Mouse (Mus musculus): ENCODE results near the gene Twnk. TPM values are rescaled to one million over a fixed set of nuclear protein-coding genes. Genes with fewer than 3 reads are reported as not detected.
A peak's percentile ranks its signal among the peaks of the same experiment; 100 is the strongest.

Gene Twnk
- polyA plus RNA-seq, 1 experiment from 2014 or later: 10.4 TPM

DNA sequence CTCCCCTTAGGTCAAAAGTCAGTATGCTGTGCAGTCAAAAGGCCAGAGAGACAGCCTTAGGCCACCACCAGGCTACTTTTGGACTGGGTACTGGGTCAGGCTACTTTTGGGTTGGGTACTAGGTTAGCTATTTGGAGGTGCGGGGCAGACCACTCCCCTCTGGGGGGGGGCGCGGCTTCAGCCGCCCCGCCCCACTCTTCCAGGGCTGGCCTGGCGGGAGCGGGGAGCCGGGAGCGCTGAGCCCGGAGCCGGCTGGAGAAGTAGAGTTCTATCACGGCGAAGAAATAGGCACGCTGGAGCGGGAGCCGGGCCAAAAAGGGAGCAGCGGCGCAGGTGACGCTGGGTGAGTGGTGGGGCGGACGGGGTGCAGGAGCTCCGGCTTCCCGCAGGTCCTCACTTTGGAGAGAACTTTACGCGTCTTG lies 9.5 kb downstream of the Twnk start:
- Histone ChIP-seq H3K4me1 (replicated peaks) (peaks cover 62% of the 10 kb centered on the region), H3K36me3 (replicated peaks) (peaks cover 26% of the 10 kb centered on the region), H3K27me3 (peaks cover 33% of the 10 kb centered on the region), H3K9ac (peak overlapping the region; percentile 57), H3K9me3 (replicated peaks) (no peaks in the 10 kb centered on the region), H3K4me3 (replicated peaks) (peak overlapping the region; percentile 63), H3K4me2 (peak overlapping the region; percentile 94), H3K27ac (replicated peaks) (peak overlapping the region; percentile 70)
- WGBS (ENCODE audit: insufficient replicate concordance): under 1% methylated on average over 25 of the region's 25 CpGs
- peak; percentile 32 for ATAC-seq (ENCODE audit: insufficient read depth)

- H3K9me3 ChIP-seq (replicated peaks): no peaks in the 10 kb centered on the region
- peaks cover 18% of the 10 kb centered on the region for H3K36me3 ChIP-seq (replicated peaks)
- H3K4me3 ChIP-seq (replicated peaks): peak overlapping the region; percentile 63
- peaks cover 33% of the 10 kb centered on the region for H3K27me3 ChIP-seq
- WGBS (ENCODE audit: insufficient replicate concordance): under 1% methylated on average over 34 of the region's 34 CpGs
- H3K4me1 ChIP-seq (replicated peaks): peaks cover 62% of the 10 kb centered on the region
- peak overlapping the region; percentile 70 for H3K27ac ChIP-seq (replicated peaks)
- H3K9ac ChIP-seq: peak overlapping the region; percentile 57
- peak overlapping the region; percentile 94 for H3K4me2 ChIP-seq
- ATAC-seq (ENCODE audit: insufficient read depth): peak; percentile 16; the same call in 1 of the 2 replicates
Measured at GRCm38 (mm10) chr19:45015518-45016281, 10.2 kb downstream of the Twnk start.

DNA sequence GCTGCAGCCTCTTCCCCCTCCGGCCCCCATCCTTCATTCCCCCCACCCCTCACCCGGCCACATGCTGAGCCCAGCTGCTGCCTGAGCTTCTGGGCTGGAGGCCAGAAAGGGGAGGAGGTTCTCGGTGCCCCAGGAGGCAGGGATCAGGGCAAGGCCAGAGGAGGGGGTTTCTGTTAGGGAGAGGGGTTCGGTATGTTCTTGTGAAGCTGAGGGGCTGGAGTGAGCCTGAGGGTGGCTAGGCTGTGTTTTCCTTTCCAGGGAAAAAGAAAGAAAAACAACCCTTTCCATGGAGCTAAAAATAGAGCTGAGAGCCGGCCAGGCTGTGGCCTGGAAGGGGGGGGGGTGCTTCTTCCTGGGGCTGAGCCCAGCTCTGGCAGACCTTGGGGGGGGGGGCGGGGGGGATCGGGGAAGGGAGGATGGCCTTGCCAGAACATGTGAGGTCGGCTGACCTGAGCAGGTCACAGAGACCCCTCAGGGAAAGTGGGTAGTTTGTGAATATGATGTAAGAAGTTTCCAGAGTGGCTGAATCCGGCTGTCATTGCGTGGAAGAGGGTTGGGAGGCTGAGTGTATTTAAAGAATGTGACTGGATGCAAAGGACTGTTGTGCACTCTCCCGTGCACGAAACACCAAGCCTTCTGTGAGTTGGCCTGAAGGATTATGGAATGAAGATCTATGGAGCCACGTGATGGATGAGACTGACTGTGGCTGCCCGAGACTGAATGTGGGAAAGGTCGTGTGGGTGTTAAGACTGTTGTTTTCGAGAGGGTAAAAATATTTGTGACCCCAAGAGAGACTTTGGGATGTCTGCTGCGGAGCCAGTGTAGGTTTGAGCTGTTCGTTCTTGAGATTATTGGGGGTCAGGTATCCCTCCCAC lies 11.1 kb downstream of the Twnk start:
- ATAC-seq (ENCODE audit: insufficient read depth): no peak
- Histone ChIP-seq H3K4me3 (replicated peaks) (peak overlapping the region; percentile 63), H3K4me1 (replicated peaks) (peaks cover 62% of the 10 kb centered on the region), H3K4me2 (peak overlapping the region; percentile 94), H3K9me3 (replicated peaks) (no peaks in the 10 kb centered on the region), H3K27ac (replicated peaks) (peak overlapping the region; percentile 70), H3K36me3 (replicated peaks) (peaks cover 10% of the 10 kb centered on the region), H3K27me3 (peaks cover 33% of the 10 kb centered on the region), H3K9ac (peak overlapping the region; percentile 57; the same call in 1 of the 2 replicates)
- under 1% methylated on average over 18 of the region's 18 CpGs for WGBS (ENCODE audit: insufficient replicate concordance)

DNA sequence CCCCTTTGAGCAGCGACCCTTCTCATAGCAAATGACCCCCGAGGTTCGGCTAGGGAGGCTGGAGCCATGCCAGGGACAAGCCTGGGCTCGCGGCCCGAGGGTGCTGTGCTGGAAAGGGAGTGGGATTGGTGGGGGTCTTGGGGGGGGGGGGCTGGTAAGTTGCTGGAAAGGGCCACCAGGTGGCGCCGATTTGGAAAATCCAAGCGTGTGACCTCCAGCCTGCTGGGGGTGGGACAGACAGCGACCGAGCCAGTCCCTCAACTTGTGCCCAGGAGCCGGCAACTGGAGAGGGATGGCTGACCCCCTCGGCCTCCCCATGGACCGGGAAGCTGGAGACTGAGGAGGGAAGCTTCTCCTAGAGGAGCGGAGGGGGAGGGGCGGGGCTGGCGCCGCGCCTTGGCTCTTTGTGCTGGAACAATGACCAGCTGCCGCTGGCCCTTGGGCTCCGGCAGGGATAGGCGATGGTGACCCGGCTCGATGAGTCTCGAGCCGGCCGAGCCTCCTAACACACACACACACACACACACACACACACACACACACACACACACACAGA lies 11.8 kb downstream of the Twnk start:
- peak; percentile 16; the same call in 1 of the 2 replicates for ATAC-seq (ENCODE audit: insufficient read depth)
- peak overlapping the region; percentile 57; the same call in 1 of the 2 replicates for H3K9ac ChIP-seq
- WGBS (ENCODE audit: insufficient replicate concordance): 0% methylated on average over 27 of the region's 27 CpGs
- H3K27me3 ChIP-seq: peaks cover 33% of the 10 kb centered on the region
- peak overlapping the region; percentile 70 for H3K27ac ChIP-seq (replicated peaks)
- peak overlapping the region; percentile 94 for H3K4me2 ChIP-seq
- peaks cover 62% of the 10 kb centered on the region for H3K4me1 ChIP-seq (replicated peaks)
- no peaks in the 10 kb centered on the region for H3K9me3 ChIP-seq (replicated peaks)
- H3K4me3 ChIP-seq (replicated peaks): peak overlapping the region; percentile 63
- H3K36me3 ChIP-seq (replicated peaks): peaks cover 2% of the 10 kb centered on the region; the same call in 1 of the 2 replicates

DNA sequence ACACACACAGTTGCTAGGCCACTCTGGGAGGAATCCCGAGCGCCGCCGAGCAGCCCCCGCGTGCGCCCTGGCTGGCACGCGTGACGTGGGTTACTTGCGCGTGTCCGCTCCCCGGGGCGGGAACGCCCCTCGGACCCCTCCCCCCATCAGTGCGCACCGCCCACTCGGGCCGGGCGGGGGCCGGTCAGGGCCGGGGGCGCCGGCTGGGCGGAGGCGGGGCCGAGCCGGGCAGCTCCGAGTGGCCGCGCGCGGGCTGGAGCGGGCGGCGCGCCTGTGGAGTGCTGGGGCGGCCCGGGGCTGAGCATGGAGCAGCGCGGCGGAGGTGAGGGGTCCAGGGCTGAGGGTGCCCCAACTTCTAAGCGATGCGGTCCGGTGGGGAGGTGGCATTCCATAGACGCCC lies 12.4 kb downstream of the Twnk start:
- under 1% methylated on average over 48 of the region's 48 CpGs for WGBS (ENCODE audit: insufficient replicate concordance)

GRCm38 (mm10) chr19:45018351-45018831 lies 12.9 kb downstream of the Twnk start:
- Histone ChIP-seq H3K36me3 (replicated peaks) (no peaks in the 10 kb centered on the region), H3K9ac (peak overlapping the region; percentile 47), H3K4me1 (replicated peaks) (peaks cover 62% of the 10 kb centered on the region), H3K9me3 (replicated peaks) (no peaks in the 10 kb centered on the region), H3K27ac (replicated peaks) (peak overlapping the region; percentile 70), H3K4me3 (replicated peaks) (peak overlapping the region; percentile 63), H3K27me3 (peaks cover 33% of the 10 kb centered on the region), H3K4me2 (peak overlapping the region; percentile 94)
- 8% methylated on average over 13 of the region's 13 CpGs for WGBS (ENCODE audit: insufficient replicate concordance)
- ATAC-seq (ENCODE audit: insufficient read depth): no peak

More for the DNA sequence above, 12.4 kb downstream of the Twnk start:
- H3K9ac ChIP-seq: peak overlapping the region; percentile 47
- H3K4me3 ChIP-seq (replicated peaks): peak overlapping the region; percentile 63
- H3K27me3 ChIP-seq: peaks cover 33% of the 10 kb centered on the region
- peak overlapping the region; percentile 94 for H3K4me2 ChIP-seq
- peaks cover 62% of the 10 kb centered on the region for H3K4me1 ChIP-seq (replicated peaks)
- H3K27ac ChIP-seq (replicated peaks): peak overlapping the region; percentile 70
- ATAC-seq (ENCODE audit: insufficient read depth): peak; percentile 52
- H3K36me3 ChIP-seq (replicated peaks): no peaks in the 10 kb centered on the region
- no peaks in the 10 kb centered on the region for H3K9me3 ChIP-seq (replicated peaks)

- Histone ChIP-seq H3K36me3 (replicated peaks) (peaks cover 3% of the 10 kb centered on the region; the same call in 1 of the 2 replicates), H3K4me2 (no peak overlapping the region), H3K9ac (no peak overlapping the region), H3K27ac (replicated peaks) (no peak overlapping the region), H3K4me3 (replicated peaks) (no peak overlapping the region), H3K9me3 (replicated peaks) (no peaks in the 10 kb centered on the region), H3K27me3 (peaks cover 31% of the 10 kb centered on the region), H3K4me1 (replicated peaks) (peaks cover 45% of the 10 kb centered on the region)
- no peak for ATAC-seq (ENCODE audit: insufficient read depth)
- 60% methylated on average over 6 of the region's 6 CpGs for WGBS (ENCODE audit: insufficient replicate concordance)
Measured at GRCm38 (mm10) chr19:45020348-45020747, 14.9 kb downstream of the Twnk start.

DNA sequence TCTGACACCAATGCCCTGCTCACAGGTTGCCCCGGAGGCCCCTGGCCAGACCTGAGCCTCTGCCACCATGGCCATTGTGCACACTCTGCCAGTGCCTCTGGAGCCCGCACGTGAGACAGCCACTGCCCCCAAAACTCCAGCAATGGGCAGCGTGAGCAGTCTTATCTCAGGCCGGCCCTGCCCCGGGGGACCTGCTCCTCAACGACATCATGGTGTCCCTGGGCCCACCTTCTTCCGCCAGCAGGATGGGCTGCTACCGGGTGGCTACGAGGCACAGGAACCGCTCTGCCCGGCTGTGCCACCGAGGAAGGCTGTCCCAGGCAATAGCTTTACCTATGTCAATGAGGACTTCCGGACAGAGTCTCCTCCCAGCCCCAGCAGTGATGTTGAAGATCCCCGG lies 15.9 kb downstream of the Twnk start:
- Histone ChIP-seq H3K9ac (no peak overlapping the region), H3K9me3 (replicated peaks) (no peaks in the 10 kb centered on the region), H3K27me3 (peaks cover 21% of the 10 kb centered on the region), H3K27ac (replicated peaks) (no peak overlapping the region), H3K4me3 (replicated peaks) (no peak overlapping the region), H3K4me2 (no peak overlapping the region), H3K4me1 (replicated peaks) (peaks cover 35% of the 10 kb centered on the region), H3K36me3 (replicated peaks) (peaks cover 12% of the 10 kb centered on the region; the same call in 1 of the 2 replicates)
- 68% methylated on average over 15 of the region's 15 CpGs for whole genome bisulfite sequencing (ENCODE audit: insufficient replicate concordance)
- no peak for ATAC-seq (ENCODE audit: insufficient read depth)

GRCm38 (mm10) chr19:45023993-45024392 lies 18.5 kb downstream of the Twnk start:
- 77% methylated on average over 11 of the region's 11 CpGs for WGBS (ENCODE audit: insufficient replicate concordance)
- Histone ChIP-seq H3K36me3 (replicated peaks) (peaks cover 16% of the 10 kb centered on the region; the same call in 1 of the 2 replicates), H3K27ac (replicated peaks) (no peak overlapping the region), H3K9ac (no peak overlapping the region), H3K4me3 (replicated peaks) (no peak overlapping the region), H3K4me1 (replicated peaks) (peaks cover 11% of the 10 kb centered on the region), H3K9me3 (replicated peaks) (no peaks in the 10 kb centered on the region), H3K27me3 (no peaks in the 10 kb centered on the region), H3K4me2 (no peak overlapping the region)
- ATAC-seq (ENCODE audit: insufficient read depth): no peak

- H3K27me3 ChIP-seq: no peaks in the 10 kb centered on the region
- H3K4me3 ChIP-seq (replicated peaks): no peak overlapping the region
- no peak overlapping the region for H3K4me2 ChIP-seq
- WGBS (ENCODE audit: insufficient replicate concordance): 91% methylated on average over 20 of the region's 20 CpGs
- H3K27ac ChIP-seq (replicated peaks): no peak overlapping the region
- peaks cover 16% of the 10 kb centered on the region; the same call in 1 of the 2 replicates for H3K36me3 ChIP-seq (replicated peaks)
- H3K9ac ChIP-seq: no peak overlapping the region
- H3K9me3 ChIP-seq (replicated peaks): no peaks in the 10 kb centered on the region
- no peak for ATAC-seq (ENCODE audit: insufficient read depth)
- peaks cover 4% of the 10 kb centered on the region; the same call in 1 of the 2 replicates for H3K4me1 ChIP-seq (replicated peaks)
Measured at GRCm38 (mm10) chr19:45024775-45025174, 19.3 kb downstream of the Twnk start.
